Mouse (Mus musculus): ENCODE data around the gene Bicra.

DNA sequence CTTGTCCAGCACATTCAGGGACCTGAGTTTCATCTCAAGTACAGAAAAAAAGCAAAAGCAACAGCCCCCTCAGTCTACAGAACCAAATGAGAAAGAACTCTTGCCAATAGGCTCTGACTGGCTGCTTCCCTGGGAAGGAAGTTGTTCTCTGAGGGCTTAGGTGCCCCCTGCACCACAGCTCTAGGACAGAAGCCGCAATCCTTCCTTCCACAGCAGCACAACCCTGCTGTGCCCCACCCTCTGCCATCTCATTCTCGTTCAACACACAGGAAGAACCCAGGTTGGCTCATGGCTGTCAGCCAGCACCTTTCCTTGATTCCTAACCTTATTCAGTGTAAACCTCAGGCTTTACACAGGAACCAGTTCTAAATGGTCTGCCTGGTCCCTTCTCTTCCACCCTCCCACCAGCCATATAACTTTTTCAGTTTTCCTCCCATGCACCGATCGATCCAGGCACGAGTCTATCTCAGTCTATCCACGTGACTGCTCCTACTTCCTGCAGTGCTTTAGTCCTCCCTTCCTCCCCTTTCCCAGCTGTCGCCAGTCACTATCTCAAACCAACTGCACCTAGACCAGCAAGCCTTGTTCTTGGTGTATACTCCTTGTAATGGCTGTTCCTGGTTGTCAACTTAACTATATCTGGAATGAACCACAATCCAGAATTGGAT lies 36.2 kb downstream of the Bicra start:
- no peak for TF ChIP-seq CTCF (IDR thresholded peaks at IDR 0.05; ENCODE audit: low read depth, low read length)
- no peak for TF ChIP-seq POLR2A (IDR thresholded peaks at IDR 0.05; ENCODE audit: insufficient read depth, low read length)
